Mouse (Mus musculus): ENCODE measurements around the gene Gpr180. TPM values are rescaled to one million over a fixed set of nuclear protein-coding genes. Genes with fewer than 3 reads are reported as not detected.

Gene Gpr180
- polyA plus RNA-seq (2015; fragmentation: Nextera tagmentation; extraction: Ambion mirVana) = 12.3 and 13.4 TPM in 2 replicates

- Histone ChIP-seq H3K36me3 (replicated peaks; ENCODE audit: insufficient read depth, low read length) (peaks cover 3% of the 10 kb centered on the region; the same call in 1 of the 2 replicates), H3K27ac (ENCODE audit: low read depth) (peak within 1 kb of the TSS; percentile 56; the same call in 1 of the 2 replicates), H3K9ac (replicated peaks) (peak within 1 kb of the TSS; percentile 82), H3K4me3 (ENCODE audit: low read depth, low read length) (peak within 1 kb of the TSS; percentile 81), H3K4me2 (ENCODE audit: low read depth, low read length) (peak within 1 kb of the TSS; percentile 93), H3K9me3 (ENCODE audit: low read length) (no peaks in the 10 kb centered on the region), H3K4me1 (ENCODE audit: insufficient read depth) (peaks cover 17% of the 10 kb centered on the region), H3K27me3 (ENCODE audit: insufficient read depth, low read length) (no peaks in the 10 kb centered on the region)
- 1% methylated on average over 58 of the region's 77 CpGs for WGBS (ENCODE audit: insufficient replicate concordance)
- TF ChIP-seq CTCF (IDR thresholded peaks at IDR 0.05; ENCODE audit: low read depth) (no peak), EP300 (IDR thresholded peaks at IDR 0.05; ENCODE audit: low read depth) (no peak)
- ATAC-seq (peak; percentile 92), DNase-seq (peak; percentile 98)
These were observed at the start of gene Gpr180 for GRCm38 (mm10) chr14:118136744-118137452. Gene Gpr180, plus strand, starts transcription at chr14:118137158.

- 9% methylated on average over 22 of the region's 22 CpGs for WGBS (ENCODE audit: insufficient replicate concordance)
- Histone ChIP-seq H3K27ac (ENCODE audit: low read depth) (peak overlapping the region; percentile 44; the same call in 1 of the 2 replicates), H3K9me3 (ENCODE audit: low read length) (no peaks in the 10 kb centered on the region), H3K9ac (replicated peaks) (peak overlapping the region; percentile 64), H3K36me3 (replicated peaks; ENCODE audit: insufficient read depth, low read length) (no peaks in the 10 kb centered on the region), H3K4me2 (ENCODE audit: low read depth, low read length) (peak overlapping the region; percentile 85), H3K4me3 (ENCODE audit: low read depth, low read length) (peak overlapping the region; percentile 58), H3K4me1 (ENCODE audit: insufficient read depth) (peaks cover 10% of the 10 kb centered on the region), H3K27me3 (ENCODE audit: insufficient read depth, low read length) (no peaks in the 10 kb centered on the region)
- TF ChIP-seq CTCF (IDR thresholded peaks at IDR 0.05; ENCODE audit: low read depth) (no peak), EP300 (IDR thresholded peaks at IDR 0.05; ENCODE audit: low read depth) (no peak)
- no peak for DNase-seq
- ATAC-seq = peak; percentile 68
These were observed 48.3 kb upstream of the Gpr180 start for GRCm38 (mm10) chr14:118088437-118089207.

- Histone ChIP-seq H3K27ac (ENCODE audit: low read depth) (peak overlapping the region; percentile 44), H3K4me1 (ENCODE audit: insufficient read depth) (peaks cover 10% of the 10 kb centered on the region), H3K4me2 (ENCODE audit: low read depth, low read length) (peak overlapping the region; percentile 85), H3K36me3 (replicated peaks; ENCODE audit: insufficient read depth, low read length) (no peaks in the 10 kb centered on the region), H3K27me3 (ENCODE audit: insufficient read depth, low read length) (no peaks in the 10 kb centered on the region), H3K9ac (replicated peaks) (peak overlapping the region; percentile 64), H3K4me3 (ENCODE audit: low read depth, low read length) (peak overlapping the region; percentile 58), H3K9me3 (ENCODE audit: low read length) (no peaks in the 10 kb centered on the region)
- under 1% methylated on average over 44 of the region's 44 CpGs for WGBS (ENCODE audit: insufficient replicate concordance)
- TF ChIP-seq EP300 (IDR thresholded peaks at IDR 0.05; ENCODE audit: low read depth) = no peak
- TF ChIP-seq CTCF (IDR thresholded peaks at IDR 0.05; ENCODE audit: low read depth) = no peak
- DNase-seq = peak; percentile 91
- ATAC-seq = peak; percentile 90
These were observed 47.6 kb upstream of the Gpr180 start for GRCm38 (mm10) chr14:118089215-118089805.

- DNase-seq (no peak), ATAC-seq (peak; percentile 26)
- peak overlapping the region; percentile 44; the same call in 1 of the 2 replicates for H3K27ac ChIP-seq (ENCODE audit: low read depth)
- 1% methylated on average over 18 of the region's 18 CpGs for WGBS (ENCODE audit: insufficient replicate concordance)
- H3K9ac ChIP-seq (replicated peaks) = peak overlapping the region; percentile 64
- H3K36me3 ChIP-seq (replicated peaks; ENCODE audit: insufficient read depth, low read length) = no peaks in the 10 kb centered on the region
- no peaks in the 10 kb centered on the region for H3K27me3 ChIP-seq (ENCODE audit: insufficient read depth, low read length)
- H3K4me1 ChIP-seq (ENCODE audit: insufficient read depth) = peaks cover 10% of the 10 kb centered on the region
- peak overlapping the region; percentile 58 for H3K4me3 ChIP-seq (ENCODE audit: low read depth, low read length)
- no peaks in the 10 kb centered on the region for H3K9me3 ChIP-seq (ENCODE audit: low read length)
- TF ChIP-seq CTCF (IDR thresholded peaks at IDR 0.05; ENCODE audit: low read depth) (no peak), EP300 (IDR thresholded peaks at IDR 0.05; ENCODE audit: low read depth) (no peak)
- peak overlapping the region; percentile 85 for H3K4me2 ChIP-seq (ENCODE audit: low read depth, low read length)
These were observed 47.1 kb upstream of the Gpr180 start for GRCm38 (mm10) chr14:118089806-118090392.

GRCm38 (mm10) chr14:118098265-118098664 is 38.7 kb upstream of the Gpr180 start:
- DNase-seq (peak; percentile 25), ATAC-seq (peak; percentile 75)
- WGBS (ENCODE audit: insufficient replicate concordance) = 51% methylated on average over 2 of the region's 2 CpGs
- Histone ChIP-seq H3K4me1 (ENCODE audit: insufficient read depth) (no peaks in the 10 kb centered on the region), H3K27ac (ENCODE audit: low read depth) (no peak overlapping the region; the same call in 1 of the 2 replicates), H3K4me3 (ENCODE audit: low read depth, low read length) (no peak overlapping the region), H3K4me2 (ENCODE audit: low read depth, low read length) (no peak overlapping the region), H3K27me3 (ENCODE audit: insufficient read depth, low read length) (no peaks in the 10 kb centered on the region), H3K9me3 (ENCODE audit: low read length) (no peaks in the 10 kb centered on the region), H3K9ac (replicated peaks) (no peak overlapping the region), H3K36me3 (replicated peaks; ENCODE audit: insufficient read depth, low read length) (no peaks in the 10 kb centered on the region)
- TF ChIP-seq EP300 (IDR thresholded peaks at IDR 0.05; ENCODE audit: low read depth) = no peak
- TF ChIP-seq CTCF (IDR thresholded peaks at IDR 0.05; ENCODE audit: low read depth) = no peak

All from liver, postnatal 0 days (tissue).